Mouse (Mus musculus): Measurements from ENCODE around the gene Tatdn2. TPM values are rescaled to one million over a fixed set of nuclear protein-coding genes. Genes with fewer than 3 reads are reported as not detected.
A peak's percentile ranks its signal among the peaks of the same experiment; 100 is the strongest.
"Not testable (repeated sequence)": the region's sequence is repeated elsewhere in the genome, so short reads cannot be mapped to it uniquely, and the experiment has no call there.

Gene Tatdn2
- total RNA-seq, 2 experiments from 2014 or later = 2.9 to 36.4 TPM

- no peak for ATAC-seq (replicated peaks; ENCODE audit: low FRiP score, poor library complexity, severe bottlenecking)
These were observed 28.3 kb upstream of the Tatdn2 start for GRCm38 (mm10) chr6:113668287-113669154.

GRCm38 (mm10) chr6:113669821-113670220 is 27.0 kb upstream of the Tatdn2 start:
- ATAC-seq (replicated peaks; ENCODE audit: low FRiP score, poor library complexity, severe bottlenecking) = no peak

GRCm38 (mm10) chr6:113672029-113672428 is 24.8 kb upstream of the Tatdn2 start:
- ATAC-seq (replicated peaks; ENCODE audit: low FRiP score, poor library complexity, severe bottlenecking) = not testable (repeated sequence)

- no peak for ATAC-seq (replicated peaks; ENCODE audit: low FRiP score, poor library complexity, severe bottlenecking)
These were observed 23.9 kb upstream of the Tatdn2 start for GRCm38 (mm10) chr6:113672989-113673388.

- no peak for ATAC-seq (replicated peaks; ENCODE audit: low FRiP score, poor library complexity, severe bottlenecking)
These were observed 21.6 kb upstream of the Tatdn2 start for GRCm38 (mm10) chr6:113675234-113675633.

GRCm38 (mm10) chr6:113675991-113676390 is 20.9 kb upstream of the Tatdn2 start:
- no peak for ATAC-seq (replicated peaks; ENCODE audit: low FRiP score, poor library complexity, severe bottlenecking)

GRCm38 (mm10) chr6:113677070-113677734 is 19.6 kb upstream of the Tatdn2 start:
- no peak for ATAC-seq (replicated peaks; ENCODE audit: low FRiP score, poor library complexity, severe bottlenecking)

- no peak for ATAC-seq (replicated peaks; ENCODE audit: low FRiP score, poor library complexity, severe bottlenecking)
These were observed 18.4 kb upstream of the Tatdn2 start for GRCm38 (mm10) chr6:113678246-113679012.

- ATAC-seq (replicated peaks; ENCODE audit: low FRiP score, poor library complexity, severe bottlenecking) = no peak
These were observed 16.8 kb upstream of the Tatdn2 start for GRCm38 (mm10) chr6:113679993-113680566.

- ATAC-seq (replicated peaks; ENCODE audit: low FRiP score, poor library complexity, severe bottlenecking) = peak; percentile 87
These were observed 15.6 kb upstream of the Tatdn2 start for GRCm38 (mm10) chr6:113681271-113681670.

- ATAC-seq (replicated peaks; ENCODE audit: low FRiP score, poor library complexity, severe bottlenecking) = no peak
These were observed 13.6 kb upstream of the Tatdn2 start for GRCm38 (mm10) chr6:113683081-113683825.

GRCm38 (mm10) chr6:113686551-113687125 is 10.2 kb upstream of the Tatdn2 start:
- ATAC-seq (replicated peaks; ENCODE audit: low FRiP score, poor library complexity, severe bottlenecking) = no peak

GRCm38 (mm10) chr6:113690008-113690399 is 6.8 kb upstream of the Tatdn2 start:
- ATAC-seq (replicated peaks; ENCODE audit: low FRiP score, poor library complexity, severe bottlenecking) = no peak

- peak; percentile 90 for ATAC-seq (replicated peaks; ENCODE audit: low FRiP score, poor library complexity, severe bottlenecking)
These were observed 6.3 kb upstream of the Tatdn2 start for GRCm38 (mm10) chr6:113690400-113691083.

GRCm38 (mm10) chr6:113691084-113691462 is 5.8 kb upstream of the Tatdn2 start:
- peak; percentile 19; the same call in 1 of the 2 replicates for ATAC-seq (replicated peaks; ENCODE audit: low FRiP score, poor library complexity, severe bottlenecking)

GRCm38 (mm10) chr6:113692661-113693133 is 4.2 kb upstream of the Tatdn2 start:
- ATAC-seq (replicated peaks; ENCODE audit: low FRiP score, poor library complexity, severe bottlenecking) = no peak

- no peak for ATAC-seq (replicated peaks; ENCODE audit: low FRiP score, poor library complexity, severe bottlenecking)
These were observed 3.5 kb upstream of the Tatdn2 start for GRCm38 (mm10) chr6:113693377-113693776.

GRCm38 (mm10) chr6:113695203-113695602 is 1.6 kb upstream of the Tatdn2 start:
- ATAC-seq (replicated peaks; ENCODE audit: low FRiP score, poor library complexity, severe bottlenecking) = no peak
